Mouse (Mus musculus) B cell, adult 62 days (primary cell): ENCODE results near the gene Krt75. TPM values are rescaled to one million over a fixed set of nuclear protein-coding genes. Genes with fewer than 3 reads are reported as not detected.

Experiments
- total RNA-seq: library from RNA; stranded (reverse); gene quantifications from 4 replicates; pipeline ENCODE4 v1.2.4, GENCODE M21; 2023

The Krt75 gene
- total RNA-seq = not detected in 4 replicates

DNA sequence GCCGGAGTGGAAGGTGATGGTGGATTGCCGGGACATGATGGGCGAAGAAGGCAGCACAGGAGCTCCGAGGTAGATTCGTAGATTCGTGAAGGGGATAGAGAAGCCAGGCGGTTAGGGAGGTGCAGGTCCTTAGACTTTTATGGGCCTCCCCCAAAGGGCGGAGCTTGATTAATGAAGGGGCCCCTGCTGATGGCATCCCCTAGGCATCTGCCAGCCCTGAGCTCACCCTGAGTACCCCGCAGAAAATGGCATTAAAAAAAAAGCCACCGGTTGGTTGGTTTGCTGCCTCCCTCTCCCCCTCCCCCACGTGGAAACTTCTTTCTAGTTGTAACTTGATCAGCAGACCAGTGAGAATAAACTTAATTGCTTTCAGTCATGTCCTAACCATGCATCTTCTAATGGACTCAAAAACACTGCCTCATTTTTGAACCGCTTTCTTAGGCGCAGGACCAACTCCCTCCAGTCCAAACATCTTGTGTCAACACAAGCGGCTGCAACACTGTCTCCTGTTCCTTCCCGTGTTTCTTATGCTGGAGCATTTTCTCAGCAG, at the start of gene Krt75:
Krt75 (minus strand) TSS at position 109 of the 550 bp plus-strand sequence.

GRCm38 (mm10) chr15:101562850-101563249, 10.9 kb downstream of the Krt75 start, which contains the start of gene Krt90:
TSS of gene Krt90 (minus strand) at chr15:101562950.

DNA sequence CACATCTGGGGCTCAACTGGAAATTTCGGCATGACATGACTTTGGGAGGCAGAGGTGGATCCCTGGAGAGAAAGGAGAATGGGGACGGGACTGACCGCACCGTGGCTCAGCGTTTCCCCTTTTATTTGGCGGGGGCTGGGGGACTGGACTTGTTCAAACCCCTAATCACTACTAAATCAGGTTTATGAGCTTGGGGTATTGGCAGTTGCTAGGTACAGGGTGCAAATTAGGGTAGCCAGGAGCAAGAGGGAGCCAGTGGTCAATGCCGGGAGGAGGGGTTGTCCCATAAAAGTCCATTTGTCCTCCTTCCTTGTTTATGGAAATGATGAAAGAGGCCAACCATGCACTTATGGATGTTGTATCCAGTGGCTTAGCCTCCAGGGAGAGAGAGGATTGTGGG, 23.1 kb downstream of the Krt75 start, which contains the start of gene Krt82:
Krt82 (minus strand) TSS at position 101 of the 400 bp plus-strand sequence.

DNA sequence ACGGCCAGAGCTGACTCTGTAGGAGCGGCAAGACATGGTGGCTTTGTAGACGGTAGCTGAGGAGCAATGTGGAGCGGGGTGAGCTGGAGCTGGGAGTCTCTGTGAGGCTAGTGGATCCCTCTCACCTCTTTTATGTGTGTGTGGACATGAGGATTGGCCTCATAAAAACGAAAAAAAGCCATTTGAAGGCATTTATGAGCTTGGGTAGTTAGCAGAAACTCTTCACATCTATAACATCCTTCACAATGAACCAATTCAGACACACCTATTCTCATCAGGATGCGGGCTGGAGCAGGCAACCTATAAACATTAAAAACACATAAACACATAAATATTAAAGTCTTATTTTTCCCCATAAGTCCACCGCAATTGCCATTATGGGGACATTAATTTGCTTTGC, 41.0 kb downstream of the Krt75 start, which contains the start of gene Krt84:
Krt84 (minus strand) TSS at position 101 of the 400 bp plus-strand sequence.

DNA sequence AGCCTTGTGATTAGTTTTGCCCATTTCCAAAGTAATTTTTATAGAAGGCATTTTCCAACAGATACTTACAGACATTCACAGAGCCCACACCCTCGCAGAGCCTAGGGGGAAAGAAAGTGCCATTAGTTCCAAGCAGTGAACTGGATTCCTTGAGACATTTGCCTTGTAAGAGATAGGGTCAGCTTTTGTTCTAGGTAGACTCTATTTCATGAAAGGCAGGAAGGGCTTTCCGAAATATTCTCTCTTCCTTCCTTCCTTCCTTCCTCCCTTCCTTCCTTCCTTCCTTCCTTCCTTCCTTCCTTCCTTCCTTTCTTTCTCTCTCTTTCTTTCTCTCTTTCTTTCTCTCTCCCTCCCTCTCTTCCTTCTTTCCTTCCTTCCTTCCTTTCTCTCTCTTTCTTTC, 56.5 kb downstream of the Krt75 start, which contains the start of gene Gm49425:
Gm49425 (minus strand) TSS at position 101 of the 400 bp plus-strand sequence.

Other genes starting within 250 kb of the Krt75 start
- 0.19 to 0.33 TPM in 2 of 4 replicates, not detected in the others for gene Krt80, start 203.7 kb downstream of the Krt75 start, total RNA-seq
- not detected in 4 replicates for gene Krt7, start 162.9 kb downstream of the Krt75 start, total RNA-seq
- not detected in 4 replicates for gene Krt87, start 135.1 kb downstream of the Krt75 start, total RNA-seq
- gene Krt88, start 126.2 kb downstream of the Krt75 start, total RNA-seq = not detected in 4 replicates
- gene Krt81, start 110.2 kb downstream of the Krt75 start, total RNA-seq = not detected in 4 replicates
- gene Krt86, start 100.4 kb downstream of the Krt75 start, total RNA-seq = not detected in 4 replicates
- gene Krt83, start 82.4 kb downstream of the Krt75 start, total RNA-seq = not detected in 4 replicates
- gene Gm49425, start 56.6 kb downstream of the Krt75 start, total RNA-seq = not detected in 4 replicates
- not detected in 4 replicates for gene Krt84, start 41.1 kb downstream of the Krt75 start, total RNA-seq
- gene Krt82, start 23.2 kb downstream of the Krt75 start, total RNA-seq = not detected in 4 replicates
- not detected in 4 replicates for gene Krt90, start 11.0 kb downstream of the Krt75 start, total RNA-seq
- not detected in 4 replicates for gene Gm5414, start 54.3 kb upstream of the Krt75 start, total RNA-seq
- not detected in 4 replicates for gene Gm5478, start 73.5 kb upstream of the Krt75 start, total RNA-seq
- not detected in 4 replicates for gene Krt6b, start 106.4 kb upstream of the Krt75 start, total RNA-seq
- not detected in 4 replicates for gene Krt6a, start 120.4 kb upstream of the Krt75 start, total RNA-seq
- not detected in 4 replicates for gene Krt5, start 139.0 kb upstream of the Krt75 start, total RNA-seq
- not detected in 4 replicates for gene Krt71, start 169.2 kb upstream of the Krt75 start, total RNA-seq
- gene Krt72, start 212.6 kb upstream of the Krt75 start, total RNA-seq = not detected in 4 replicates
- not detected in 4 replicates for gene Krt73, start 228.4 kb upstream of the Krt75 start, total RNA-seq
- gene Krt2, start 244.3 kb upstream of the Krt75 start, total RNA-seq = not detected in 4 replicates